Mouse (Mus musculus) gastrocnemius, adult 8-10 months (tissue): ENCODE results near the gene Serpina12. TPM values are rescaled to one million over a fixed set of nuclear protein-coding genes. Genes with fewer than 3 reads are reported as not detected.

ENCODE experiments used
- DNase-seq, 2 experiments: peaks; one replicate each; pipeline ENCODE4 v3.0.0; 2022; ENCODE audit warnings: low spot score in 2 of 2
- total RNA-seq, 4 experiments: library from RNA; stranded (reverse); gene quantifications; 2 replicates each; pipeline ENCODE4 v1.2.4; 2022

Gene Serpina12
- total RNA-seq, 4 experiments from 2014 or later, result 0.07 TPM; not detected in 3

- DNase-seq, result no peak
These were observed 39.6 kb downstream of the Serpina12 start for GRCm38 (mm10) chr12:104004689-104005088.

- no peak for DNase-seq
These were observed 41.0 kb downstream of the Serpina12 start for GRCm38 (mm10) chr12:104003238-104003612.

DNA sequence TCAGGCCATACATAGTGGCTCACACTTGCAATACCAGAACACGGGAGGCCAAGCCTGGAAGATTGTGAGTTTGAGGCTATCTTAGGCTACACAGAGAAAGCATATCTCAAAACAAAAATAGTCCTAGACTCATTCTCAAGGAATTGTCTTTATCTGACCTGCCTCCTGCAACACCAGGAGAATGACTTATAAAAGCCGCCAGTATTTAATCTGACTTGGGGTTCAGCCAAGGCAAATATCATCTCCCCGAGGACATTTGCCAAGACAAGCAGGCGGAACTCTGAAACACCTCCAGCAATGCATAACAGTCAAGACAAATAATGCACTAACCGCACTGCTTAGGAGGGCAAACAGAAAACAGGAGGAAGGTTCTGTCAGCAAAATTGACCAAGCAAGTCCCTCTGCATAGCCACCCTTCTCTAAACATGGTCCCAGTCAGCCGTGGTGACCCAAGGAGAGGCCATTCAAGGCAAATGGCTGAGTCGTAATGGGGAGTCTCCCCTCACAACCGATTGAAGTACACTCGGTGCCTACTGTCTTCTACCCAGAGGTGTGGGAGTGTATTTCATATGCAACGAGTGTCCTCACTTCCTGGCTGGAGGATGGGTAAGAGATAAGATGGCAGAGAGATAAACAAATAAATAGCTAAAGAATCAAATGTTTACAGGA, 41.5 kb downstream of the Serpina12 start:
- DNase-seq, result no peak

DNA sequence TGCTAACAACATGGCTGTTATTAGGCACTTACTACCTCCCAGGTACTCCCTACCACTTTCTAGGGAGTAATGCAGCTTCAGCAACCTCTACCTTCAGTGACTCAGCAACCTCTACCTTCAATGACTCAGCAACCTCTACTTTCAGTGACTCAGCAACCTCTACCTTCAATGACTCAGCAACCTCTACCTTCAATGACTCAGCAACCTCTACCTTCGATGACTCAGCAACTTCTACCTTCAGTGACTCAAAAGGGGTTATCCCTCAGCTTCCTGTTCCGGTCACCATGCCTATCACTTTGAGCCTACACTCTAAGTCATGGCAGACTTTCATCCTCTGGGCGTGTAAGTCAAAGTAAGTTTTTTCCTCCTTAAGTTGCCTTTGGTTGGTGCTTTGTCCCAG, 43.6 kb downstream of the Serpina12 start:
- DNase-seq, result no peak

- no peak for DNase-seq
These were observed 44.6 kb downstream of the Serpina12 start for GRCm38 (mm10) chr12:103999611-104000010.

- DNase-seq, result no peak
These were observed 47.7 kb downstream of the Serpina12 start for GRCm38 (mm10) chr12:103996513-103996912.

GRCm38 (mm10) chr12:103995292-103996072, 48.8 kb downstream of the Serpina12 start:
- peak; percentile 23 to 26 for DNase-seq

- no peak for DNase-seq
These were observed 51.3 kb downstream of the Serpina12 start for GRCm38 (mm10) chr12:103992945-103993344.

DNA sequence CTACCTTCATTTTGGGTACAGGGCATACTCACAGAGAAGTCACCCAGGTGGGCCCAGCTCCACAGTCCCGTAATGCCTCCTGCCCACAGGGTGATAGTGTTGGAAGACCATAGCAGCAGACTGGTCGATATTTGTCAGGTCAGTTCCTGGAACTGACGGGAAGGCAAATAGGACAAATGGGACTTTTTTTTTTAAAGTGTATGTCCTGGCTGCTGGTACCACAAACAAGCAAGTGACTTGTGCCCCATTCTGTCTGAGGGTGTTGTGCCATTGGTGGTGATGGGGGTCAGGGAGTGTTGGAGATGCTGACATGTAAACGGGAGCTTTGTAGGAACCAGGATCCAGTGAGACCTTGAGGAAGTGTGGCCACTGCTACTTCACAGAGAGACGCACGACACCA, 54.4 kb downstream of the Serpina12 start, which contains the start of gene Serpina11:
Gene Serpina11 (minus strand): TSS at position 101 of the 400 bp plus-strand sequence.
- DNase-seq, result no peak

- no peak for DNase-seq
These were observed 54.8 kb downstream of the Serpina12 start for GRCm38 (mm10) chr12:103989514-103989767.

DNA sequence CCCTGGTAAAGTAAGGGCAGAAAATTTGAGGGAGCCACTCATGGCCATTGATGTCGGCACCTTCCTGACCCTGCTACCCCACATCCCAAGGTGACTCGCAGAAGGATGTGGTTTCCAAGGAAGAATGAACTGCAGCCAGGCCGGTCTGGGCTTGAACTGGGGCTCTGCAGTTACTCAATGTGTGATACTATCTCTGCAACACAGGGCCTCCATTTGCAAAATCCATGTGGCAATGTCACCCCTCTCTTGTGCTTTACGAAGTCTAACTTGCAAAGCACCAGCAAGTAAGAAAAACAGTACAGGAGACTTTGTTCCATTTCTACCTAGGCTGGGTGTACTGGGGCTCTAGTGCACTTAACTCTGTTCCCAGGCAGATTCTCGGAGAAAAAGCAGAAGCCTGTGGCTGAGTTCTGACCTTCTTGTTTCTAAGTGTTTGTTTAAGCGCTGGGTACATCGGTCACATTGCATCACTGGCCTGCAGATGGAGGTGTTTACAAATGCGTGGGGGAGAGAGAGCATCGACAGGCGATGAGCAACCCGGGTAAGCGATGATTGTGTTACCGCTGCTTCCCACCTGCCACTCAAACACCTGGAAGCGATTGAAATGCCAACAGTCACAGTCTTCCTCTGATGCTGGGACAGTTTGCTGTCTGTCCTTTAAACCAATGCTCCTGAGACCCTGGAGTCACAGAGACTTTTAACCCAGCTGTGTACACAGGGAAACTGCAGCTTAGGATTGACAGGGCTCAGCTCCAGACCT, 55.3 kb downstream of the Serpina12 start:
- DNase-seq, result no peak

DNA sequence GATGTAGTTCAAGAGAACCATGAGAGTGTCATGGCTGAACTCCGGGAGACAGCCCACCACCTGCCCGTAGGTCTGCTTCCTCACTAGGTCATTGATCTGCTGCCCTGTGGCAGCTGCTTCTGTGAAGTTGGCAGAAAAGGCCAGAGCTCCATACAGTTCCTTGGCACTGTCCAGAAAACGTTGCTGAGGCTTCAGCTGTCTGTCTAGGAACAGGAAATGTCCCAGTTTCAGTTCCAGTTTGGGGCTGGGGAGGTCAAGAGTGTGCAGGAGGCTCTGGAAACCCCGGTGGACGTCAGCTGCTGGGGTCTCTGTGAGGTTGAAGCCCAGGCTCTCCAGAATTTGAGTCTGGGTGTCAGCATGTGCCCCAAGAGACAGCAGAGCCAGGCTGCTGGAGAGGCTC, 58.4 kb downstream of the Serpina12 start:
- no peak for DNase-seq

DNA sequence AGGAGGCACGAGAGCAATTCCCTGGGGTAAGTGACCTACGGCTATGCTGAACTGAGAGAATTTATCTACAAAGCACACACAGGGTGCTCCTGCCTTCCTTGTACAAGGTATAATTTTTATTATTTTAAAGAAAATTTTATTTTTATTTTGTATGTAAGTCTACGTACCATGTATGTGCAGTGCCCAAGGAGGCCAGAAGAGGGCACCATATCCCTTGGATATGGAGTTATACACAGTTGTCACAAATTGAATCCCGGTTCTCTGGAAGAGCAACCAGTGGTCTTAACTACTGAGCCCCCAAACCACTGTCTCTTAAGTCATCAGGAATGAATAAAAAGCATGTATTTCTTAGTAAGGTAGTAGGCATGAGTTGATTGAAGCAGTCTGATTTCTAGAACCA, 59.3 kb downstream of the Serpina12 start:
- DNase-seq, result no peak

- DNase-seq, result no peak
These were observed 62.4 kb downstream of the Serpina12 start for GRCm38 (mm10) chr12:103981646-103982360.

Other genes with a start within 250 kb of the Serpina12 start
- gene Serpina1b, start 214.1 kb downstream of the Serpina12 start, total RNA-seq, result 1 to 10 TPM in 1 of 4 experiments, not detected in 3; 1.8 TPM
- under 1 TPM in 2 of 4 experiments, not detected in 2; 0.34 to 0.43 TPM for gene Serpina1a, start 180.9 kb downstream of the Serpina12 start, total RNA-seq
- 1 to 10 TPM in 1 of 4 experiments, not detected in 3; 1.2 TPM for gene Serpina1c, start 139.6 kb downstream of the Serpina12 start, total RNA-seq
- gene Serpina1e, start 85.5 kb downstream of the Serpina12 start, total RNA-seq, result under 1 TPM in 1 of 4 experiments, not detected in 3; 0.51 TPM
- gene Serpina11, start 54.5 kb downstream of the Serpina12 start, total RNA-seq, result not detected
- gene Serpina9, start 30.7 kb downstream of the Serpina12 start, total RNA-seq, result not detected
- gene Serpina5, start 56.7 kb upstream of the Serpina12 start, total RNA-seq, result not detected
- not detected for gene Serpina3a, start 68.3 kb upstream of the Serpina12 start, total RNA-seq
- gene Serpina3b, start 83.6 kb upstream of the Serpina12 start, total RNA-seq, result not detected
- gene Serpina3c, start 109.4 kb upstream of the Serpina12 start, total RNA-seq, result 1 to 10 TPM in 3 of 4 experiments, under 1 TPM in 1; 0.39 to 3.2 (median 1.7) TPM
- gene Serpina3f, start 170.1 kb upstream of the Serpina12 start, total RNA-seq, result not detected
- not detected for gene Serpina3g, start 191.8 kb upstream of the Serpina12 start, total RNA-seq
- under 1 TPM in 1 of 4 experiments, not detected in 3; 0.43 TPM for gene Serpina3i, start 218.7 kb upstream of the Serpina12 start, total RNA-seq